Mouse (Mus musculus) lung, adult 2 months (tissue): ENCODE measurements around the gene Dusp14.

Source experiments
- CTCF ChIP-seq: fragments of 200-500 bp; IDR thresholded peaks from 2 replicates; pipeline ENCODE4 v1.5.1; 2011; ENCODE audit warnings: mild to moderate bottlenecking, low read length, control low read depth; ENCODE audit not compliant: insufficient read depth
- POLR2A ChIP-seq: fragments of 200-500 bp; IDR thresholded peaks from 2 replicates; pipeline ENCODE4 v1.6.1; 2011; ENCODE audit warnings: low read depth, mild to moderate bottlenecking, control low read depth, low read length, borderline replicate concordance; ENCODE audit errors: extremely low read depth

DNA sequence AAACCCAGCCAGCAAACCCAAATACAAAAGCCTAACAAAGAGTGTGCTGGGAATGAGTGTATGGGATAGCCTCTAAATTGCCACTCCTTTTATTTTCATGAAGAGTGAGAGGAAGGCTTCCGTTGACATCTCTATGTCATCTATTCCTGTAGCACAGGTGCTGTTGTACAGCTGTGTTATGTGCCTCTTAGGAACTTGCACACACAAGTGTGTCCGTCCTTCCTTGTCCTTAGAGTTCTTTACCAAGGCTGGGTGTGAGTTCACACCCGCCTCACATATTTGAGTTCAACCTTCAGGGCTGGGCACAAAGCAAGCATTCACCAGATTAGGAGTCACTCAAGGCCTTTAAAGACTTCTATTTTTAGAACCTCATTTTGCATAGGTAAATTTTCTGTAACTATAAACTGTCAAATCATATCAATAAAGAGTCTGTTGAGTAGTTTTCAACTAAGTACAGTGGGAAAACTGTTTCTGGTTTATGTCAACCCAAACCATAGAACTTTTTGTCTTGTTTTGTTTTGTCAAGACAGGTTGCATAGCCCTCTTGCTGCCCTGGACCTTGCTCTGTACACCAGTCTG is 5.3 kb downstream of the Dusp14 start:
- TF ChIP-seq CTCF (no peak), POLR2A (no peak)
